Mouse (Mus musculus): Measurements from ENCODE around the gene Vldlr. TPM values are rescaled to one million over a fixed set of nuclear protein-coding genes. Genes with fewer than 3 reads are reported as not detected.
A peak's percentile ranks its signal among the peaks of the same experiment; 100 is the strongest.

Gene Vldlr
- total RNA-seq, 2 experiments from 2014 or later = 160 to 178 TPM

GRCm38 (mm10) chr19:27226626-27227025, 10.3 kb downstream of the Vldlr start:
- intact Hi-C loops (cut with DNase I) = no loop called here
- no peak for DNase-seq

- no peak for DNase-seq
- intact Hi-C loops (cut with DNase I) = no loop called here
Observed at GRCm38 (mm10) chr19:27227131-27227530, 10.8 kb downstream of the Vldlr start.

DNA sequence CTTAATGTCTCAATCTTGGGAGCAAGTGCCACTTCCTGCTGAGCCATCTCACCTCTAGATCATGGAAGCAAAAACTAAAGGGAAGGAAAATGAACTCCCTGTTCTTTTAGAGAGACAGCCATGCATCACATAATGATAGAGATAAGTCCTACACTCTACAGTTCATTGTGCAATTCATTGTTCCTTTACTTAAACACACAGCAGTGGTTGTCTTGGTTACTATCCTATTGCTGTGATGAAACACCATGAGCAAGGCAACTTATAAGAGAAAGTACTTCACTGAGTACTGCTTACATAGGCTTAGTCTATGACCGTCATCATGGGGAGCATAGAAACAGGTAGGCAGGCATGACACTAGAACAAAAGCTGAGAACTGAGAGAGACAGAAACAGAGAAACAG, 12.0 kb downstream of the Vldlr start:
- DNase-seq = no peak
- intact Hi-C loops (cut with DNase I) = no loop called here

GRCm38 (mm10) chr19:27233386-27233785, 17.1 kb downstream of the Vldlr start:
- DNase-seq = no peak
- intact Hi-C loops (cut with DNase I) = no loop called here

- no peak for DNase-seq
- intact Hi-C loops (cut with DNase I) = loop anchor here (10.0 kb wide), 1 partner anchor 175 kb away; no protein-coding TSS in a partner anchor
Observed at GRCm38 (mm10) chr19:27239913-27240312, 23.6 kb downstream of the Vldlr start.

GRCm38 (mm10) chr19:27243527-27243926, 27.2 kb downstream of the Vldlr start:
- intact Hi-C loops (cut with DNase I) = loop anchor here (10.0 kb wide), 1 partner anchor 171 kb away; no protein-coding TSS in a partner anchor
- peak in 1 of 2 experiments; percentile 25 for DNase-seq

DNA sequence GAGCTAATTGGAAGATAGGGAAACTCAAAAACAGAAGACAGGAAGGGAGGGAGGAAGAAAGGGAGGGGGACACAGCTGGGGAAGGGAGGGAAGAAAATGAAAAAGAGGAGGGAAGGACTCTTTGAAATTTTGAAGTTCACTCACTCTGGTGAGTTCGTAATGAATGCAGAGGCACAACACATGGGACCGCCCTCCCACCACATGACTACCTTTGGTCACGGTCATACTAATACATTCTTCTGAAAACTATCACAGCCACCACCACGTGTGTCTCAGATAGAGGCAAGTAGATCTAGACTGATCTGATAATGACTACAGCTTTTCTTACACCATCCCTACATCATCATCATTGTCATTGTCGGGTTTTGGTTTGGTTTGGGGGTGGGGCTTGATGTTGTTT, 38.5 kb downstream of the Vldlr start:
- intact Hi-C loops (cut with DNase I) = no loop called here
- no peak for DNase-seq

- no peak for DNase-seq
- intact Hi-C loops (cut with DNase I) = no loop called here
Observed at GRCm38 (mm10) chr19:27255678-27256077, 39.4 kb downstream of the Vldlr start.

DNA sequence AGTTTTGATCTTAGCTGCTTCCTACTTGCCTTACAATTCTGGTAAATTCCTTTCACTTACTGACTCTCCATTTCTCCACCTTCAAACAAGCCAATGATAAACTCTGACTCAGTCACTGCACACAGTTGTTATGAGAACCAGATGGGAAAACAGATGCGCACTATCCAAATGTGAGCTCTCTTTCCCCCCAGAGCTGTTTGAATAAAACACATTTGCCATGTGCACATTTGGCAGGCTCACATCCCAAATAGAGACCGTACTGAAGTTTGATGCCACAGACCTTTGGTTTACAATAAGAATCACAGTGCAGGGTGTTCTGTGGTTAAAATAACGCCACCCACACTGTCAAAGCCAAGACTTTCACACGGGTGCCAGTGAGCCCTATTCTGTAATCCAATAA, 43.8 kb downstream of the Vldlr start:
- intact Hi-C loops (cut with DNase I) = no loop called here
- DNase-seq = no peak

DNA sequence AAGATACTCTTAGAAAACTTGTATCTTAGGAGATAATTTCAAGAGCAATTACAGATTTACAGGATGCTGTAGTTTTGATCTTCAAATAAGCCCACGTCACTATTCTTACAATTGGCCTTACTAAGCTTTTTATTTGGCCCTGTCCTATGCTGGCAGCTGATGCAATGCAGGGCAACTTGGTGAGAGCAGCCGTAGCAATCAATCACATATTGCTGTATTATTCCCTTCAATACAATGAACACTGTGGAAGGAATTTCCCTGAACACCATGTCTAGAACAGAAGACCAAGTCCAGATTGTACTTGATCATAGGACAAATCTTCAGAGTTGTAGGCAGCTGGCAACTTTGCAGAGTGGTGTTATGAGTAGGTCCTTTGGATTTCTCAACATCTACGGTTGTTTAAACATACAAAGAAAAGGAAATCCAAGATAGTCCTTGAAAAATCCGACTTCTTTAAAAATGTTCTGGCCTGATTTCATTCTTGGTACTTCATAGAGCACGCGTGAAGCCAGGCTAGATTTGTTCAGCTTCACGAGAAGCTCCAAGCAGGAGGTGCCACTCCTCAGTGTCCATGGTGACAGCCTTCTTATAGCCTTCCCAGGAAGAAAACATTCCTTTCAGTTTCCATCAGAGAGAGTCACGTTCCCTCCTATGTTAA, 44.5 kb downstream of the Vldlr start:
- intact Hi-C loops (cut with DNase I) = no loop called here
- DNase-seq = no peak

- peak; percentile 12 to 24 for DNase-seq
- intact Hi-C loops (cut with DNase I) = no loop called here
Observed at GRCm38 (mm10) chr19:27262141-27262540, 45.9 kb downstream of the Vldlr start.

- intact Hi-C loops (cut with DNase I) = no loop called here
- DNase-seq = no peak
Observed at GRCm38 (mm10) chr19:27273385-27273784, 57.1 kb downstream of the Vldlr start.

DNA sequence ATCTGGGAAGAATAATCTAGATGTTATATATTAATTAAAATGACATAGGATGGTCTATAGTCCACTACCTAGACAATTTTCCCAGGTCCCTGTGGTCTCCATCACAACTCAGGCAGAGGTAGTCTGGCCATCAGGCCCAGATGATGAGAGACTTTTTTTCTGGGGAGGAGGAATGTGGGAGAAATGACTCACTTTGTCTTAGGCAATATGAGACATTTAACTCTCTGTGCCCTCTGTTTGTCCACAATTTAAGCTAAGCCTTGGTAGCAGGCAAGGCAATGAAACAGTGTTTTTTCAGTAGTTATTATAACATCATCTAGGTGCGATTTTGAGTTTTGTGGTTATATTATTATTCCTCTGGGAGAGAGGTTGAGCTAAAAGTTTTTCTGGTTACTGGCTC, 58.1 kb downstream of the Vldlr start:
- DNase-seq = no peak
- intact Hi-C loops (cut with DNase I) = no loop called here

DNA sequence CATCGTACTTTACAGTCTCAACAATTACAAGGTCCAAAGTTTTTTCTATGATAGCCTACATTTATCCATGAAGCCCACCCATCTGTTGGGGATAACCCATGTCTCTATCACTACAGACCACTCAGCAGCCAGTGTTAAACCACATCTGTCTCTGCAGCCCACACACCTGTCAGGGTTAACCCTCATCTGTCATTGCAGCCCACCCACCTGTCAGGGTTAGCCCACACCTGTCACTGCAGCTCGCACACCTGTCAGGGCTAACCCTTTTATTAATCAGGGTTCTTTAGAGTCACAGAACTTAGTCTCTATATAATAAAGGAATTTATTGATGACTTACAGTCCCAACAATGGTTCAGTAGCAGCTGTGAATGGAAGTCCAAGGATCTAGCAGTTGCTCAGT, 62.9 kb downstream of the Vldlr start:
- intact Hi-C loops (cut with DNase I) = no loop called here

More for the DNA sequence above, 62.9 kb downstream of the Vldlr start:
- DNase-seq = no peak

Other genes starting within 250 kb of the Vldlr start
- under 1 TPM; 0.15 to 0.31 TPM for gene Kcnv2, start 106.1 kb downstream of the Vldlr start, total RNA-seq (2021)
- 10 to 100 TPM; 30.1 to 38.1 TPM for gene Pum3, start 213.3 kb downstream of the Vldlr start, total RNA-seq (2021)

All from heart, postnatal 10 days (tissue).